Mouse (Mus musculus): ENCODE results near the gene Spns1. TPM values are rescaled to one million over a fixed set of nuclear protein-coding genes. Genes with fewer than 3 reads are reported as not detected.

Spns1 gene
- total RNA-seq, 1 experiment, result 238 TPM

GRCm38 (mm10) chr7:126358413-126358812 is 18.8 kb downstream of the Spns1 start:
- no peak overlapping the region for H3K27ac ChIP-seq (ENCODE audit: insufficient read depth, low read depth, low read length, poor library complexity, severe bottlenecking)
- no peak overlapping the region for H3K4me3 ChIP-seq (ENCODE audit: insufficient read depth in 1 of 2, low read depth in 1 of 2, low read length in 2 of 2, poor library complexity in 1 of 2, severe bottlenecking in 1 of 2)
- no peak overlapping the region for H3K9ac ChIP-seq (ENCODE audit: insufficient read depth, low read depth, low read length, poor library complexity, severe bottlenecking)
- TF ChIP-seq CHD2 (IDR thresholded peaks at IDR 0.05; ENCODE audit: low read depth, low read length), result no peak
- TF ChIP-seq HCFC1 (IDR thresholded peaks at IDR 0.05; ENCODE audit: borderline replicate concordance, insufficient read depth, low read length), result no peak
- TF ChIP-seq ZNF384 (IDR thresholded peaks at IDR 0.05; ENCODE audit: low read depth, low read length), result no peak
- no peak for TF ChIP-seq ZC3H11A (IDR thresholded peaks at IDR 0.05; ENCODE audit: borderline replicate concordance, low read depth, low read length)
- no peak for TF ChIP-seq MAFK (IDR thresholded peaks at IDR 0.05; ENCODE audit: insufficient read depth, low read depth, low read length)
- H3K4me1 ChIP-seq (ENCODE audit: control insufficient read depth in 2 of 2, insufficient read depth in 2 of 2, low read length in 2 of 2, poor library complexity in 1 of 2), result peaks cover 6 to 35% of the 10 kb centered on the region in 2 experiments; a peak in 3 of 4 replicates
- H3K9me3 ChIP-seq (ENCODE audit: control insufficient read depth, insufficient read depth, low read depth, low read length), result no peaks in the 10 kb centered on the region
- DNase-seq (ENCODE audit: low read depth, low spot score), result no peak
- H3K36me3 ChIP-seq (ENCODE audit: control insufficient read depth, insufficient read depth, low read length, poor library complexity, severe bottlenecking), result no peaks in the 10 kb centered on the region
- in situ Hi-C loops (cut with MboI; ENCODE audit: low sequenced_read_pairs in 2 of 2, unreplicated experiment in 2 of 2), result no loop called here

- Histone ChIP-seq H3K4me1 (ENCODE audit: control insufficient read depth in 2 of 2, insufficient read depth in 2 of 2, low read length in 2 of 2, poor library complexity in 1 of 2) (peaks cover 6 to 35% of the 10 kb centered on the region in 2 experiments; a peak in 3 of 4 replicates), H3K4me3 (ENCODE audit: insufficient read depth in 1 of 2, low read depth in 1 of 2, low read length in 2 of 2, poor library complexity in 1 of 2, severe bottlenecking in 1 of 2) (no peak overlapping the region), H3K9ac (ENCODE audit: insufficient read depth, low read depth, low read length, poor library complexity, severe bottlenecking) (no peak overlapping the region), H3K36me3 (ENCODE audit: control insufficient read depth, insufficient read depth, low read length, poor library complexity, severe bottlenecking) (no peaks in the 10 kb centered on the region), H3K9me3 (ENCODE audit: control insufficient read depth, insufficient read depth, low read depth, low read length) (no peaks in the 10 kb centered on the region), H3K27ac (ENCODE audit: insufficient read depth, low read depth, low read length, poor library complexity, severe bottlenecking) (no peak overlapping the region)
- in situ Hi-C loops (cut with MboI; ENCODE audit: low sequenced_read_pairs in 2 of 2, unreplicated experiment in 2 of 2), result no loop called here
- TF ChIP-seq ZC3H11A (IDR thresholded peaks at IDR 0.05; ENCODE audit: borderline replicate concordance, low read depth, low read length), result no peak
- no peak for TF ChIP-seq HCFC1 (IDR thresholded peaks at IDR 0.05; ENCODE audit: borderline replicate concordance, insufficient read depth, low read length)
- TF ChIP-seq ZNF384 (IDR thresholded peaks at IDR 0.05; ENCODE audit: low read depth, low read length), result no peak
- TF ChIP-seq MAFK (IDR thresholded peaks at IDR 0.05; ENCODE audit: insufficient read depth, low read depth, low read length), result no peak
- TF ChIP-seq CHD2 (IDR thresholded peaks at IDR 0.05; ENCODE audit: low read depth, low read length), result no peak
- no peak for DNase-seq (ENCODE audit: low read depth, low spot score)
Observed at GRCm38 (mm10) chr7:126357838-126358237, 19.4 kb downstream of the Spns1 start.

- Histone ChIP-seq H3K9me3 (ENCODE audit: control insufficient read depth, insufficient read depth, low read depth, low read length) (no peaks in the 10 kb centered on the region), H3K9ac (ENCODE audit: insufficient read depth, low read depth, low read length, poor library complexity, severe bottlenecking) (no peak overlapping the region), H3K27ac (ENCODE audit: insufficient read depth, low read depth, low read length, poor library complexity, severe bottlenecking) (no peak overlapping the region), H3K4me1 (ENCODE audit: control insufficient read depth in 2 of 2, insufficient read depth in 2 of 2, low read length in 2 of 2, poor library complexity in 1 of 2) (peaks cover 6 to 34% of the 10 kb centered on the region in 2 experiments; a peak in 3 of 4 replicates), H3K36me3 (ENCODE audit: control insufficient read depth, insufficient read depth, low read length, poor library complexity, severe bottlenecking) (no peaks in the 10 kb centered on the region), H3K4me3 (ENCODE audit: insufficient read depth in 1 of 2, low read depth in 1 of 2, low read length in 2 of 2, poor library complexity in 1 of 2, severe bottlenecking in 1 of 2) (0 out of 4 replicates have a peak overlapping the region, but pooled peaks of 1 of the 2 experiments have one; percentile 8)
- DNase-seq (ENCODE audit: low read depth, low spot score), result no peak
- in situ Hi-C loops (cut with MboI; ENCODE audit: low sequenced_read_pairs in 2 of 2, unreplicated experiment in 2 of 2), result no loop called here
- TF ChIP-seq ZC3H11A (IDR thresholded peaks at IDR 0.05; ENCODE audit: borderline replicate concordance, low read depth, low read length), result no peak
- TF ChIP-seq CHD2 (IDR thresholded peaks at IDR 0.05; ENCODE audit: low read depth, low read length), result no peak
- no peak for TF ChIP-seq MAFK (IDR thresholded peaks at IDR 0.05; ENCODE audit: insufficient read depth, low read depth, low read length)
- TF ChIP-seq ZNF384 (IDR thresholded peaks at IDR 0.05; ENCODE audit: low read depth, low read length), result no peak
- TF ChIP-seq HCFC1 (IDR thresholded peaks at IDR 0.05; ENCODE audit: borderline replicate concordance, insufficient read depth, low read length), result no peak
Observed at GRCm38 (mm10) chr7:126356793-126357591, 20.3 kb downstream of the Spns1 start.

GRCm38 (mm10) chr7:126355847-126356597 is 21.2 kb downstream of the Spns1 start:
- TF ChIP-seq HCFC1 (IDR thresholded peaks at IDR 0.05; ENCODE audit: borderline replicate concordance, insufficient read depth, low read length), result no peak
- TF ChIP-seq ZNF384 (IDR thresholded peaks at IDR 0.05; ENCODE audit: low read depth, low read length), result no peak
- Histone ChIP-seq H3K4me3 (ENCODE audit: insufficient read depth in 1 of 2, low read depth in 1 of 2, low read length in 2 of 2, poor library complexity in 1 of 2, severe bottlenecking in 1 of 2) (no peak overlapping the region), H3K9ac (ENCODE audit: insufficient read depth, low read depth, low read length, poor library complexity, severe bottlenecking) (no peak overlapping the region; the same call in 1 of the 2 replicates), H3K4me1 (ENCODE audit: control insufficient read depth in 2 of 2, insufficient read depth in 2 of 2, low read length in 2 of 2, poor library complexity in 1 of 2) (peaks cover 9 to 38% of the 10 kb centered on the region in 2 experiments; a peak in 3 of 4 replicates), H3K27ac (ENCODE audit: insufficient read depth, low read depth, low read length, poor library complexity, severe bottlenecking) (no peak overlapping the region), H3K36me3 (ENCODE audit: control insufficient read depth, insufficient read depth, low read length, poor library complexity, severe bottlenecking) (no peaks in the 10 kb centered on the region), H3K9me3 (ENCODE audit: control insufficient read depth, insufficient read depth, low read depth, low read length) (no peaks in the 10 kb centered on the region)
- no peak for DNase-seq (ENCODE audit: low read depth, low spot score)
- in situ Hi-C loops (cut with MboI; ENCODE audit: low sequenced_read_pairs in 2 of 2, unreplicated experiment in 2 of 2), result no loop called here
